Mouse (Mus musculus) embryo, embryonic 10.5 days (tissue): ENCODE data around the gene Nicn1.
A peak's percentile ranks its signal among the peaks of the same experiment; 100 is the strongest.

ENCODE experiments used
- DNase-seq: peaks from one replicate; pipeline ENCODE4 v3.0.0-alpha.2; 2015; ENCODE audit warnings: low spot score

Gene Nicn1

GRCm38 (mm10) chr9:108338886-108339781 is 48.9 kb downstream of the Nicn1 start, which contains the start of gene Gpx1:
Gpx1 (plus strand) TSS chr9:108338903.
- DNase-seq = peak; percentile 96

GRCm38 (mm10) chr9:108339886-108340257 is 49.6 kb downstream of the Nicn1 start:
- peak; percentile 6 for DNase-seq

- no peak for DNase-seq
Measured at GRCm38 (mm10) chr9:108340258-108341138, 50.3 kb downstream of the Nicn1 start.

- DNase-seq = no peak
Measured at GRCm38 (mm10) chr9:108341139-108341475, 50.9 kb downstream of the Nicn1 start.

- DNase-seq = no peak
Measured at GRCm38 (mm10) chr9:108341801-108342200, 51.6 kb downstream of the Nicn1 start.

- DNase-seq = peak; percentile 10
Measured at GRCm38 (mm10) chr9:108342301-108342831, 52.1 kb downstream of the Nicn1 start.

GRCm38 (mm10) chr9:108343331-108343730 is 53.1 kb downstream of the Nicn1 start:
- no peak for DNase-seq

GRCm38 (mm10) chr9:108343835-108344234 is 53.6 kb downstream of the Nicn1 start:
- DNase-seq = no peak

GRCm38 (mm10) chr9:108344471-108344870 is 54.2 kb downstream of the Nicn1 start:
- DNase-seq = no peak
